Mouse (Mus musculus): Measurements from ENCODE around the gene Mief2.

DNA sequence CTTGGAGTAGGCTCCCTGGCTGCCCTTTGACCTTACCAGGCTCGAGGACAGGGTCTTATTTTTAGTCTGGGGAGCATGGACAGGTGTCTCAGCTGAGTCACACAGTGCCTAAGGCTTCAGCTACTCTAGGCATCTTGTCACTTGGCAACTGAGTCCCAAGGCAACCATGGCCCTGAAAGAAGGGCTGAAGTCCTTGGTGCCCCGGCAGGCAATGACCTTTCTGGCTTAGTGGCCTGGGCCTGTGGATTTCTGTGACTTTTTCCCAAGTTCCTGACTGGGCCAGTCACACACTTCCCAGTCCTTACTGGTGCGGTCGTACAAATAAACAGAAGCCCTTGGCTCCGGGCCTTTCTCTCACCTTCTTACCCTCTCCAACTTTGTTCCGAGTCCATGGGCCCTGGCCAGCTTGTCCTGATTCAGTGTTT lies 1.0 kb downstream of the Mief2 start:
- no peak for TF ChIP-seq CTCF (IDR thresholded peaks at IDR 0.05; ENCODE audit: low read depth, low read length)
- TF ChIP-seq POLR2A (IDR thresholded peaks at IDR 0.05; ENCODE audit: borderline replicate concordance, low read depth, low read length) = no peak
